Mouse (Mus musculus): ENCODE measurements around the gene Tradd.
"Not testable (repeated sequence)": the region's sequence is repeated elsewhere in the genome, so short reads cannot be mapped to it uniquely, and the experiment has no call there.

Gene Tradd

GRCm38 (mm10) chr8:105235206-105235605, 29.2 kb downstream of the Tradd start:
- no peak for DNase-seq

- no peak for DNase-seq
Measured at GRCm38 (mm10) chr8:105233126-105233935, 31.1 kb downstream of the Tradd start.

- DNase-seq, result not testable (repeated sequence)
Measured at GRCm38 (mm10) chr8:105232321-105232693, 32.1 kb downstream of the Tradd start.

DNA sequence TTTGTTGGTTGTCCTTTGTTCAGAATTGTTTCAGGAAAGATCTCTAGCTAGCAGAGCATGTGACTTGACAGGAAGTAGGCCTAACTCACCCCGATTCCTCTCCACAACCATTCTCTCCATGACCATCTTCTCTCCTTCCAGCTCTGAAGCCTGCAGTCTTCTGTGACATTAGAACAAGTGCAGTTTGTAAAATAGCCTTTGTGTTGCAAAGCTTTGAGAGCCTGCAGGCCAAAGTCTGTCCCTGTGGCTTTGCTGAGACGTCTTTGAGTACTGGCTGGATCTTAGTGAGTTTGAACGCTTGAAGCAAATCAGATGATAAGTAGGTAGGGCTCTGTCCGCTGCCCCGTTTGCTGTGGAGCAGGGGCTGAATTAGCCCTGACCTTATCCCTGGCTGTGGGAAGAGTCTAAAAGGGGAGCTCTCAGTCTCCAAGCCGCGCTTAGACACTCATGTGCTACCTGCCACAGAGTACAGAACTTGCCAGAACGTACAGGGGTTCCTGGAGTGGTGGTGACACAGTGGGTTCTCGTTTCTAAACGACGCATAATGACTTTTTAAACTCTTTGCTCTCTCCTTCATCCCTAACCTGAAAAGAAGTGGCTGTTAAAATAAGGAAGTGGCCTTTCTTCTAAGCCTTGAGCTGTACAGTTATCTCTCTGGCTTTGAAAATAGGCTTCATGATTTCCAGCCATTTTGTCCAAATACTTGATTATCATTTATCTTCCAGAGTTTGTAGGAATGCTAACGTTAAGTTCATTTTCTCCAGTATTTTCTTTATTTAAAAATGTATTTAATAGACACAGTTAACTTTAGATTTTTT, 32.7 kb downstream of the Tradd start:
- DNase-seq, result no peak

GRCm38 (mm10) chr8:105225917-105226316, 38.5 kb downstream of the Tradd start:
- no peak for DNase-seq

- DNase-seq, result no peak
Measured at GRCm38 (mm10) chr8:105225272-105225593, 39.2 kb downstream of the Tradd start.

- DNase-seq, result peak; percentile 93
Measured at GRCm38 (mm10) chr8:105224413-105225271, 39.8 kb downstream of the Tradd start, which contains the start of gene D230025D16Rik. Gene D230025D16Rik (plus strand): TSS chr8:105225145.

DNA sequence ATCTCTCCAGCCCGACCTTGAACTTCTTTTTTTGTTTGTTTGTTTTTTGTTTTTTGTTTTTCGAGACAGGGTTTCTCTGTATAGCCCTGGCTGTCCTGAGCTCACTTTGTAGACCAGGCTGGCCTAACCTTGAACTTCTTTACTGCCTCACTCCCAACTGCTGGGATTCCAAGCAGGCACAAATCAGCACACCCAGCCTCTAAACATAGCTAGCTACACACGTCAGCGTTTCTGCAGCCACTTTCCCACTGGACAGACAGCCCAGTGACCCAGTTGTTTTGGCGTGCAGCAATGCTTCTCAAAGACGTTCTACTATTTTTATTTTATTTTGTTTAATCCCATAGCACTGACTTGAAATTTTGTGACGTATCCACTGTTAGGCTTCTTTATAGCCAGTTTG, 40.6 kb downstream of the Tradd start:
- peak; percentile 9 for DNase-seq

- DNase-seq, result no peak
Measured at GRCm38 (mm10) chr8:105217926-105218522, 46.4 kb downstream of the Tradd start.

- DNase-seq, result no peak
Measured at GRCm38 (mm10) chr8:105214104-105214503, 50.3 kb downstream of the Tradd start.

DNA sequence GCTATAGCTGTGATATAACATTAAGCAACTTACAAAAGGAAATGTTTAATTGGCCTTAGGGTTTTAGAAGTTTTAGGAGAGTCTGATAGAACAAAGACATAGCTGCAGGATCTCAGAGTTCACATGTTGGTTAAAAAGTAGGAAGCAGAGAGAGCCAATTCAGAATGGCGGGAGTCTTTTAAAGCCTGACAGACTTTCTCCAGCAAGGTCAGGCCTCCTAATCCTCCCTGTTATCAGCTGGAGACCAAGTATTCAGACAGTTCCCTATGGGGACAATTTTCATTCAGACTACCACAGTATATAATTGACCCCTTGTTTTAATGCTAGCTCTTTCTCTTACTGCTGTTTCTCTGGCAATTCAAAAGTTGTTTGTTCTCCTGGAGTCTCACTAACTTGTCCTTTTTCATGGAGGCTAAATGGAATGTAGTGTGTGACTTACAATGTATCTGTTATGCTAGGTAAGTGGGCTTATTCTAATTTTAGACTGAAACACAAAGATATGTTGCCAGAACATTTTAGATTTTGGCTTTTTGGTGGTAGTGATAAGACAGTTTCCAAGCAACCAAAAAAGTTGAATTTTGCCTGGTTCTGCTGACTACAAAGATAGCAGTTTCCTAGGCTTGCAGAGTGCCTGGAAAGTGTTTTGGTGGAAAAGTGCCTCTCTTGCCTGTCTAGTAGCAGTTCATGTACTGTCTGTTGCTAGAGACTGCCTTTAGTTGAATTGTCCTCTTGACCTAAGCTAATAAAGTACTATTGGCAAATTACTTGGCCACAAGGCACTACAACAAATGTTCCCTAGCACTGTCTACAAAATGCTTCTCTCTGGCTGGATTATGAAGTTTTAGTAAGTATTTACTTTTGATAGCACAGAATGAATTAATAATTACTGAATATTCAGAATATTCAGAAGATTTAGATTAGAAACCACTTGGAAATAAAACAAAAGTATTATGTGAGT, 55.0 kb downstream of the Tradd start:
- no peak for DNase-seq
